Mouse (Mus musculus) liver, embryonic 11.5 days (tissue): Measurements from ENCODE around the gene Rbms2. TPM values are rescaled to one million over a fixed set of nuclear protein-coding genes. Genes with fewer than 3 reads are reported as not detected.

Source experiments
- ATAC-seq: fragments of 200-750 bp; cut with Nextera tagmentation; replicated peaks from 2 replicates; pipeline ENCODE4 v1.8.0; 2017; ENCODE audit warnings: moderate number of reproducible peaks, mild to moderate bottlenecking, moderate TSS enrichment, moderate library complexity; ENCODE audit not compliant: low FRiP score
- DNase-seq: peaks from one replicate; pipeline ENCODE4 v3.0.0-alpha.2; 2017; ENCODE audit warnings: low spot score
- H3K27ac ChIP-seq: fragments of 300-500 bp; sonication (generic); 2 replicates; pipeline ENCODE4 v1.5.1; 2014; ENCODE audit warnings: mild to moderate bottlenecking, low read depth, low read length, control low read depth
- H3K27me3 ChIP-seq: fragments of 300-500 bp; sonication (generic); replicated peaks from 2 replicates; pipeline ENCODE4 v1.6.1; 2014; ENCODE audit warnings: low read length, mixed read lengths; ENCODE audit not compliant: control insufficient read depth, insufficient read depth
- H3K36me3 ChIP-seq: fragments of 300-500 bp; sonication (generic); 2 replicates; pipeline ENCODE4 v1.6.1; 2014; ENCODE audit warnings: mild to moderate bottlenecking, low read length, moderate library complexity, mixed read lengths; ENCODE audit not compliant: control insufficient read depth, insufficient read depth
- H3K4me1 ChIP-seq: fragments of 300-500 bp; sonication (generic); replicated peaks from 2 replicates; pipeline ENCODE4 v1.6.1; 2014; ENCODE audit warnings: low read length, mixed read lengths; ENCODE audit not compliant: control insufficient read depth, insufficient read depth
- H3K4me2 ChIP-seq: fragments of 300-500 bp; sonication (generic); 2 replicates; pipeline ENCODE4 v1.6.1; 2014; ENCODE audit warnings: mild to moderate bottlenecking, control low read depth, moderate library complexity
- H3K4me3 ChIP-seq: fragments of 300-500 bp; sonication (generic); 2 replicates; pipeline ENCODE4 v1.5.1; 2014; ENCODE audit warnings: low read depth, low read length, control low read depth
- H3K9ac ChIP-seq: fragments of 300-500 bp; sonication (generic); 2 replicates; pipeline ENCODE4 v1.6.1; 2014; ENCODE audit warnings: low read depth, low read length, control low read depth
- H3K9me3 ChIP-seq: fragments of 300-500 bp; sonication (generic); 2 replicates; pipeline ENCODE4 v1.6.1; 2016; ENCODE audit warnings: low read length, inconsistent platforms, mixed read lengths; ENCODE audit not compliant: control insufficient read depth
- WGBS: fragments of 180-500 bp; shearing (Covaris S2); extraction: QIAGEN DNeasy Blood & Tissue Kit; methylation state at CpG from one replicate; pipeline ENCODE4 v1.1.7; 2014; 5-methylcytosine and 5-hydroxymethylcytosine counted together
- polyA plus RNA-seq: library from polyadenylated mRNA; unstranded; fragments of >200 nt; fragmentation: Nextera tagmentation; extraction: Ambion mirVana; gene quantifications from 2 replicates; pipeline ENCODE4 v1.2.1, GENCODE M21; 2014

Rbms2 gene
- polyA plus RNA-seq, 1 experiment from 2014 or later = 17.0 TPM

GRCm38 (mm10) chr10:128140236-128140952 is 39.7 kb downstream of the Rbms2 start:
- ATAC-seq (no peak), DNase-seq (no peak)
- Histone ChIP-seq H3K27me3 (no peaks in the 10 kb centered on the region), H3K9me3 (no peaks in the 10 kb centered on the region), H3K4me2 (no peak overlapping the region), H3K4me1 (no peaks in the 10 kb centered on the region), H3K9ac (no peak overlapping the region), H3K36me3 (peaks cover 9% of the 10 kb centered on the region), H3K4me3 (no peak overlapping the region), H3K27ac (no peak overlapping the region)
- 67% methylated on average over 12 of the region's 12 CpGs for WGBS

- no peak overlapping the region for H3K4me3 ChIP-seq
- WGBS = 82% methylated on average over 6 of the region's 6 CpGs
- H3K36me3 ChIP-seq = peaks cover 9% of the 10 kb centered on the region
- no peak overlapping the region for H3K9ac ChIP-seq
- no peaks in the 10 kb centered on the region for H3K9me3 ChIP-seq
- H3K4me1 ChIP-seq = no peaks in the 10 kb centered on the region
- DNase-seq (no peak), ATAC-seq (no peak)
- no peak overlapping the region for H3K27ac ChIP-seq
- no peak overlapping the region for H3K4me2 ChIP-seq
- H3K27me3 ChIP-seq = no peaks in the 10 kb centered on the region
These were observed 44.7 kb downstream of the Rbms2 start for GRCm38 (mm10) chr10:128135374-128135773.

GRCm38 (mm10) chr10:128133650-128134332 is 46.3 kb downstream of the Rbms2 start:
- peaks cover 12% of the 10 kb centered on the region for H3K36me3 ChIP-seq
- H3K27me3 ChIP-seq = no peaks in the 10 kb centered on the region
- no peaks in the 10 kb centered on the region for H3K4me1 ChIP-seq
- WGBS = 72% methylated on average over 13 of the region's 13 CpGs
- DNase-seq (no peak), ATAC-seq (no peak)
- H3K9me3 ChIP-seq = no peaks in the 10 kb centered on the region
- H3K4me2 ChIP-seq = no peak overlapping the region
- no peak overlapping the region for H3K9ac ChIP-seq
- no peak overlapping the region for H3K27ac ChIP-seq
- H3K4me3 ChIP-seq = no peak overlapping the region

GRCm38 (mm10) chr10:128131812-128132211 is 48.3 kb downstream of the Rbms2 start:
- Histone ChIP-seq H3K9ac (no peak overlapping the region), H3K4me3 (no peak overlapping the region), H3K36me3 (peaks cover 10% of the 10 kb centered on the region), H3K9me3 (no peaks in the 10 kb centered on the region), H3K4me2 (no peak overlapping the region), H3K27ac (no peak overlapping the region; the same call in 1 of the 2 replicates), H3K4me1 (no peaks in the 10 kb centered on the region), H3K27me3 (no peaks in the 10 kb centered on the region)
- ATAC-seq (no peak), DNase-seq (no peak)

GRCm38 (mm10) chr10:128131297-128131696 is 48.8 kb downstream of the Rbms2 start:
- Histone ChIP-seq H3K36me3 (peaks cover 16% of the 10 kb centered on the region), H3K9ac (no peak overlapping the region), H3K27ac (no peak overlapping the region)

GRCm38 (mm10) chr10:128128143-128128542 is 52.0 kb downstream of the Rbms2 start:
- no peak overlapping the region for H3K4me3 ChIP-seq
- H3K27me3 ChIP-seq = no peaks in the 10 kb centered on the region
- ATAC-seq (no peak), DNase-seq (no peak)
- H3K4me2 ChIP-seq = no peak overlapping the region
- H3K27ac ChIP-seq = no peak overlapping the region
- no peaks in the 10 kb centered on the region for H3K9me3 ChIP-seq
- H3K9ac ChIP-seq = no peak overlapping the region
- H3K36me3 ChIP-seq = peaks cover 47% of the 10 kb centered on the region
- H3K4me1 ChIP-seq = no peaks in the 10 kb centered on the region
- WGBS = 87% methylated on average over 8 of the region's 8 CpGs

More at GRCm38 (mm10) chr10:128131297-128131696, 48.8 kb downstream of the Rbms2 start:
- Histone ChIP-seq H3K4me2 (no peak overlapping the region), H3K4me1 (no peaks in the 10 kb centered on the region), H3K27me3 (no peaks in the 10 kb centered on the region), H3K9me3 (no peaks in the 10 kb centered on the region), H3K4me3 (no peak overlapping the region)
- ATAC-seq (no peak), DNase-seq (no peak)
- WGBS = 68% methylated on average over 3 of the region's 3 CpGs

- DNase-seq (no peak), ATAC-seq (no peak)
- Histone ChIP-seq H3K9me3 (no peaks in the 10 kb centered on the region), H3K27me3 (no peaks in the 10 kb centered on the region), H3K27ac (no peak overlapping the region), H3K4me2 (no peak overlapping the region), H3K9ac (no peak overlapping the region), H3K4me3 (no peak overlapping the region), H3K4me1 (no peaks in the 10 kb centered on the region), H3K36me3 (peaks cover 52% of the 10 kb centered on the region)
- WGBS = 85% methylated on average over 5 of the region's 5 CpGs
These were observed 52.6 kb downstream of the Rbms2 start for GRCm38 (mm10) chr10:128127497-128127896.

- ATAC-seq (no peak), DNase-seq (no peak)
- no peak overlapping the region for H3K4me3 ChIP-seq
- no peak overlapping the region for H3K27ac ChIP-seq
- no peaks in the 10 kb centered on the region for H3K9me3 ChIP-seq
- no peaks in the 10 kb centered on the region for H3K27me3 ChIP-seq
- 91% methylated on average over 14 of the region's 14 CpGs for WGBS
- no peak overlapping the region for H3K4me2 ChIP-seq
- no peaks in the 10 kb centered on the region for H3K4me1 ChIP-seq
- no peak overlapping the region; the same call in 1 of the 2 replicates for H3K9ac ChIP-seq
- peaks cover 60% of the 10 kb centered on the region for H3K36me3 ChIP-seq
These were observed 54.1 kb downstream of the Rbms2 start for GRCm38 (mm10) chr10:128125951-128126350.

GRCm38 (mm10) chr10:128124831-128125230 is 55.3 kb downstream of the Rbms2 start:
- Histone ChIP-seq H3K4me2 (no peak overlapping the region), H3K9me3 (no peaks in the 10 kb centered on the region), H3K27me3 (no peaks in the 10 kb centered on the region), H3K4me3 (no peak overlapping the region), H3K4me1 (no peaks in the 10 kb centered on the region), H3K36me3 (peaks cover 65% of the 10 kb centered on the region), H3K9ac (no peak overlapping the region), H3K27ac (no peak overlapping the region)
- 92% methylated on average over 9 of the region's 9 CpGs for WGBS
- DNase-seq (no peak), ATAC-seq (no peak)
